Mouse (Mus musculus): ENCODE measurements at regions not wholly inside any gene's neighbourhood (a gene's known extent, or its start where the extent isn't known, plus 50 kb on each side); places are given as distances from the start of the nearest gene placed in this dataset.
"Not testable (repeated sequence)": the region's sequence is repeated elsewhere in the genome, so short reads cannot be mapped to it uniquely, and the experiment has no call there.

- Histone ChIP-seq H3K27ac (ENCODE audit: low read depth, low read length) (no peak overlapping the region), H3K9ac (ENCODE audit: low read depth, low read length) (no peak overlapping the region), H3K9me3 (ENCODE audit: control insufficient read depth, low read length) (no peaks in the 10 kb centered on the region), H3K27me3 (ENCODE audit: control insufficient read depth, insufficient read depth, low read length) (no peaks in the 10 kb centered on the region), H3K4me3 (ENCODE audit: low read depth, low read length) (no peak overlapping the region), H3K4me1 (replicated peaks; ENCODE audit: control insufficient read depth, insufficient read depth, low read length) (no peaks in the 10 kb centered on the region), H3K36me3 (ENCODE audit: control insufficient read depth, insufficient read depth, low read length) (no peaks in the 10 kb centered on the region), H3K4me2 (replicated peaks; ENCODE audit: low read depth, low read length) (no peak overlapping the region)
- 65% methylated on average over 7 of the region's 7 CpGs for WGBS
- no peak for DNase-seq (ENCODE audit: low spot score)
- no peak for ATAC-seq (ENCODE audit: low FRiP score)
These were observed 132.4 kb upstream of the Tmc3 start for GRCm38 (mm10) chr7:83452309-83452708.

DNA sequence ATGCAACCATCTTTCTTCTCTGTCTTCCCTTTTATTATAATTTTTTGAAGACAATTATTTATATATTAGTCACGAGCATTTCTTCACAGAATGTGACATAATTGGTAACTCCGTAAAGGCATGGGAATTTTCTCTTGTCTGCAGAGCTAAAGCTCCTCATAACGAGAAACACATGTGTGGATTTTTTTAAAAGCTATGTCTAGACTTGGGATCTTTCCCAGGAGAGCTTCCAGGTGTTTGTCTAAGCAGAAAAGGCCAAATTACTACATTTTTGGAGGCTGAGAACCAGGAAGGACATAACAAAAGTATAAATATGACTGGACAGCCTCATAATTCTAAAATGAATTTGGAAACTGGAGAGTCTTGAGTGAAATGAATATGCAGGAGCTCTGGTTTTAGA lies 125.2 kb upstream of the Tmc3 start:
- Histone ChIP-seq H3K36me3 (ENCODE audit: control insufficient read depth, insufficient read depth, low read length) (no peaks in the 10 kb centered on the region), H3K27ac (ENCODE audit: low read depth, low read length) (no peak overlapping the region), H3K4me2 (replicated peaks; ENCODE audit: low read depth, low read length) (no peak overlapping the region), H3K27me3 (ENCODE audit: control insufficient read depth, insufficient read depth, low read length) (no peaks in the 10 kb centered on the region), H3K4me3 (ENCODE audit: low read depth, low read length) (no peak overlapping the region), H3K9ac (ENCODE audit: low read depth, low read length) (no peak overlapping the region), H3K9me3 (ENCODE audit: control insufficient read depth, low read length) (no peaks in the 10 kb centered on the region), H3K4me1 (replicated peaks; ENCODE audit: control insufficient read depth, insufficient read depth, low read length) (no peaks in the 10 kb centered on the region)
- peak; percentile 39 for DNase-seq (ENCODE audit: low spot score)
- WGBS: 68% methylated on average over 3 of the region's 3 CpGs
- ATAC-seq (ENCODE audit: low FRiP score): no peak

- H3K27ac ChIP-seq (ENCODE audit: low read depth, low read length): no peak overlapping the region
- H3K9ac ChIP-seq (ENCODE audit: low read depth, low read length): no peak overlapping the region
- no peak overlapping the region for H3K4me2 ChIP-seq (replicated peaks; ENCODE audit: low read depth, low read length)
- H3K4me3 ChIP-seq (ENCODE audit: low read depth, low read length): no peak overlapping the region
- no peaks in the 10 kb centered on the region for H3K9me3 ChIP-seq (ENCODE audit: control insufficient read depth, low read length)
- H3K36me3 ChIP-seq (ENCODE audit: control insufficient read depth, insufficient read depth, low read length): no peaks in the 10 kb centered on the region
- ATAC-seq (ENCODE audit: low FRiP score) (no peak), DNase-seq (ENCODE audit: low spot score) (no peak)
- H3K4me1 ChIP-seq (replicated peaks; ENCODE audit: control insufficient read depth, insufficient read depth, low read length): no peaks in the 10 kb centered on the region
- no peaks in the 10 kb centered on the region for H3K27me3 ChIP-seq (ENCODE audit: control insufficient read depth, insufficient read depth, low read length)
- WGBS: 87% methylated on average over 8 of the region's 8 CpGs
These were observed 117.7 kb upstream of the Tmc3 start for GRCm38 (mm10) chr7:83467006-83467405.

DNA sequence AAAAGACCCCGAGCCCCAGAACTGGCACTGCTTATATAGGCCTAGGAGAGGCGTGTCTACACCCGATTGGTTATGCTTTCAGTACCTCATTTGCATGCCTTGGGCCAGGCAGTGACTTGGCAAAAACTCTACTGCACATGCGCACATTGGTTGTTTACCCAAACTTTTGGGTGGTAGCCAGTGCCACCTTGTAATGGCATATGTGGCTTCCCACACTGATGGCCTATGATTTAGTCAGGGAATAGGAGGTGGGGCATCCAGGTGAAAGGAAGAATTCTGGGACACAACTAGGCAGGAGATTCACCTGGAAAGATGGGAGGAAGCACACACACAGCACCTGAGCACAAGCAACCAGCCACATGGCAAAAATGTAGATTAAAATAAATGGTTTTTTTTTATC lies 114.9 kb upstream of the Tmc3 start:
- H3K4me2 ChIP-seq (replicated peaks; ENCODE audit: low read depth, low read length); DNase-seq (ENCODE audit: low spot score); H3K36me3 ChIP-seq (ENCODE audit: control insufficient read depth, insufficient read depth, low read length); H3K4me3 ChIP-seq (ENCODE audit: low read depth, low read length); H3K9me3 ChIP-seq (ENCODE audit: control insufficient read depth, low read length); H3K4me1 ChIP-seq (replicated peaks; ENCODE audit: control insufficient read depth, insufficient read depth, low read length); H3K9ac ChIP-seq (ENCODE audit: low read depth, low read length); H3K27ac ChIP-seq (ENCODE audit: low read depth, low read length); H3K27me3 ChIP-seq (ENCODE audit: control insufficient read depth, insufficient read depth, low read length); ATAC-seq (ENCODE audit: low FRiP score): not testable (repeated sequence)
- 93% methylated on average over 4 of the region's 4 CpGs for WGBS

- Histone ChIP-seq H3K9ac (ENCODE audit: low read depth, low read length) (no peak overlapping the region), H3K4me2 (replicated peaks; ENCODE audit: low read depth, low read length) (no peak overlapping the region), H3K27ac (ENCODE audit: low read depth, low read length) (no peak overlapping the region), H3K9me3 (ENCODE audit: control insufficient read depth, low read length) (no peaks in the 10 kb centered on the region), H3K4me1 (replicated peaks; ENCODE audit: control insufficient read depth, insufficient read depth, low read length) (no peaks in the 10 kb centered on the region), H3K27me3 (ENCODE audit: control insufficient read depth, insufficient read depth, low read length) (no peaks in the 10 kb centered on the region), H3K36me3 (ENCODE audit: control insufficient read depth, insufficient read depth, low read length) (no peaks in the 10 kb centered on the region), H3K4me3 (ENCODE audit: low read depth, low read length) (no peak overlapping the region)
- DNase-seq (ENCODE audit: low spot score) (no peak), ATAC-seq (ENCODE audit: low FRiP score) (no peak)
- 87% methylated on average over 2 of the region's 2 CpGs for WGBS
These were observed 113.6 kb upstream of the Tmc3 start for GRCm38 (mm10) chr7:83471111-83471510.

GRCm38 (mm10) chr7:83474471-83474870 lies 110.3 kb upstream of the Tmc3 start:
- Histone ChIP-seq H3K4me1 (replicated peaks; ENCODE audit: control insufficient read depth, insufficient read depth, low read length) (no peaks in the 10 kb centered on the region), H3K9ac (ENCODE audit: low read depth, low read length) (no peak overlapping the region), H3K4me2 (replicated peaks; ENCODE audit: low read depth, low read length) (no peak overlapping the region), H3K36me3 (ENCODE audit: control insufficient read depth, insufficient read depth, low read length) (no peaks in the 10 kb centered on the region), H3K4me3 (ENCODE audit: low read depth, low read length) (no peak overlapping the region), H3K9me3 (ENCODE audit: control insufficient read depth, low read length) (no peaks in the 10 kb centered on the region), H3K27ac (ENCODE audit: low read depth, low read length) (no peak overlapping the region), H3K27me3 (ENCODE audit: control insufficient read depth, insufficient read depth, low read length) (no peaks in the 10 kb centered on the region)
- 91% methylated on average over 2 of the region's 2 CpGs for WGBS
- DNase-seq (ENCODE audit: low spot score) (no peak), ATAC-seq (ENCODE audit: low FRiP score) (no peak)

DNA sequence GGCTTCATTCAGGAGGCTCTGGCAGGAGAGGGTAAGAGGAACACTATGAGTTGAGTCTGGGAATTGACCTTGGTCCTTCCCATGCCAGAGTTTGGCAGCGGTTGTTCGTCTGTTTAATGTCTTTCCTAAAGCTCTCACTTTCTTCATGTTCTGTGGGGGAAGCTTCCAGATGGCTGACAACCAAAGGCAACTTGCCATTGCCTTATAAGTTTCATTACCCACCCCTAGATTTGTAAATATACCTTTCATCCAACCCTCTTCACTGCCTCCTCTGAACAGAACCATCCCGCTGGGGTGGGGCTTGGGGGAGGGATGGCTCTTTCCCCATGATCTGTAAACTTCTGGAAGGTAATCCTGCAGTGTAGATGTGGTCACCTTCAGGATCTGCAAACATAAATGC lies 109.7 kb upstream of the Tmc3 start:
- WGBS: 82% methylated on average over 3 of the region's 3 CpGs
- Histone ChIP-seq H3K27ac (ENCODE audit: low read depth, low read length) (no peak overlapping the region), H3K9ac (ENCODE audit: low read depth, low read length) (no peak overlapping the region), H3K9me3 (ENCODE audit: control insufficient read depth, low read length) (no peaks in the 10 kb centered on the region), H3K36me3 (ENCODE audit: control insufficient read depth, insufficient read depth, low read length) (no peaks in the 10 kb centered on the region), H3K27me3 (ENCODE audit: control insufficient read depth, insufficient read depth, low read length) (no peaks in the 10 kb centered on the region), H3K4me2 (replicated peaks; ENCODE audit: low read depth, low read length) (no peak overlapping the region), H3K4me3 (ENCODE audit: low read depth, low read length) (no peak overlapping the region), H3K4me1 (replicated peaks; ENCODE audit: control insufficient read depth, insufficient read depth, low read length) (no peaks in the 10 kb centered on the region)
- no peak for ATAC-seq (ENCODE audit: low FRiP score)
- DNase-seq (ENCODE audit: low spot score): no peak

DNA sequence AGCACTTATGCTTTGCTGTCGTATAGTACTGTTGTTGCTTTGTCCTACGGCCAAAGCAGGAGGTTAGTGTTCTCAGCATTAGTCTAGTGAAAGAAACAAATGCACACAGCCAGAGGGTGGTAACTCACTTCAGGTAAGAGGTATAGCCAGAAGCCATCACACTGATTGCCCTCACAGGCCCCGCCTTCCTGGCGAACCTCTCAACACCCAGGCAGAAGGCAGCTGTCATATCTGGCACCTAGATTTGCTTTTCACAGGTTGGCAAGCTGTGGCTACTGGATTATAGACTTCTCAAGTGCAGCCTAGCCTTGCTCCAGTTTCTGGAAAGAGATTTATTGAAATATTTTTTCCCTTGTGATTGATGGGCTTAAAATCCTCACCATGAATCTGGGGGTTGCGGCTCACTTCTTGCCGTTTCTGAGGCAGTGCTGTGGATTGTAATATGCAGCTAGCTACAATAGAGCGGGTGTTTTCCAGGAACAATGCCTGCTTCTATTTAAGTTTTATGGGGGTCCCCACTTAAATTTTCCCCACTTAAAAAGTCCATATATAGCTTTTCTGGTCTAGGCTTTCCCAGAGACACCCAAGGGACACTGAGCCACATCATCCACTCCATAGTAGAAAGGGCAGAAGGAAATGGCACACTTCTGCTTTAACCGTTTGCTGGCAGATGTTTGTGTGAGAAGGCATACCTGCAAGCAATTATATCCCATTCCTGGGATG lies 109.1 kb upstream of the Tmc3 start:
- no peaks in the 10 kb centered on the region for H3K36me3 ChIP-seq (ENCODE audit: control insufficient read depth, insufficient read depth, low read length)
- H3K4me3 ChIP-seq (ENCODE audit: low read depth, low read length): no peak overlapping the region
- no peaks in the 10 kb centered on the region for H3K27me3 ChIP-seq (ENCODE audit: control insufficient read depth, insufficient read depth, low read length)
- H3K27ac ChIP-seq (ENCODE audit: low read depth, low read length): no peak overlapping the region
- DNase-seq (ENCODE audit: low spot score): no peak
- no peaks in the 10 kb centered on the region for H3K9me3 ChIP-seq (ENCODE audit: control insufficient read depth, low read length)
- H3K4me2 ChIP-seq (replicated peaks; ENCODE audit: low read depth, low read length): no peak overlapping the region
- no peak overlapping the region for H3K9ac ChIP-seq (ENCODE audit: low read depth, low read length)
- WGBS: 80% methylated on average over 8 of the region's 8 CpGs
- no peak for ATAC-seq (ENCODE audit: low FRiP score)
- no peaks in the 10 kb centered on the region for H3K4me1 ChIP-seq (replicated peaks; ENCODE audit: control insufficient read depth, insufficient read depth, low read length)

DNA sequence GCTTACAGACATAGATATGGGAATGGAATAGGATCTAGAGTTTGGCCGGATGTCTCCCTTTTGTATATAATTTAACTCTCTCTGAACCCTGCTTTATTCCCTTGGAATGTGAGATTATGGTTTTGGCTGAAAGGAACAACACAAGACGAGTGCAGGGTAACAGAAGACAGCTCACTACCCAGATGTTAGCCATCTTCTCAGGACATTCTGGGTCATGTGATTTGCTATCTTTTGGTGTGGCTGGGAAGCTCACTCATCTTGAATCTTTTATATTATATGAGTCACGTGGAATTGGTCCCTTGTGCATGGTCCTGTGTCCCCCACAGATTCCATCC lies 108.6 kb upstream of the Tmc3 start:
- H3K9me3 ChIP-seq (ENCODE audit: control insufficient read depth, low read length): no peaks in the 10 kb centered on the region
- DNase-seq (ENCODE audit: low spot score) (no peak), ATAC-seq (ENCODE audit: low FRiP score) (no peak)
- no peak overlapping the region for H3K27ac ChIP-seq (ENCODE audit: low read depth, low read length)
- H3K36me3 ChIP-seq (ENCODE audit: control insufficient read depth, insufficient read depth, low read length): no peaks in the 10 kb centered on the region
- no peak overlapping the region for H3K9ac ChIP-seq (ENCODE audit: low read depth, low read length)
- no peak overlapping the region for H3K4me2 ChIP-seq (replicated peaks; ENCODE audit: low read depth, low read length)
- no peak overlapping the region for H3K4me3 ChIP-seq (ENCODE audit: low read depth, low read length)
- WGBS: 77% methylated on average over 3 of the region's 3 CpGs
- H3K27me3 ChIP-seq (ENCODE audit: control insufficient read depth, insufficient read depth, low read length): no peaks in the 10 kb centered on the region
- no peaks in the 10 kb centered on the region for H3K4me1 ChIP-seq (replicated peaks; ENCODE audit: control insufficient read depth, insufficient read depth, low read length)
